Mouse (Mus musculus) liver, embryonic 11.5 days (tissue): ENCODE results near the gene Ptprn2. TPM values are rescaled to one million over a fixed set of nuclear protein-coding genes. Genes with fewer than 3 reads are reported as not detected.

Experiments used
- ATAC-seq: fragments of 200-750 bp; cut with Nextera tagmentation; replicated peaks from 2 replicates; pipeline ENCODE4 v1.8.0; 2017; ENCODE audit warnings: moderate number of reproducible peaks, mild to moderate bottlenecking, moderate TSS enrichment, moderate library complexity; ENCODE audit not compliant: low FRiP score
- DNase-seq: peaks from one replicate; pipeline ENCODE4 v3.0.0-alpha.2; 2017; ENCODE audit warnings: low spot score
- H3K27ac ChIP-seq: fragments of 300-500 bp; sonication (generic); 2 replicates; pipeline ENCODE4 v1.5.1; 2014; ENCODE audit warnings: mild to moderate bottlenecking, low read depth, low read length, control low read depth
- H3K27me3 ChIP-seq: fragments of 300-500 bp; sonication (generic); replicated peaks from 2 replicates; pipeline ENCODE4 v1.6.1; 2014; ENCODE audit warnings: low read length, mixed read lengths; ENCODE audit not compliant: control insufficient read depth, insufficient read depth
- H3K36me3 ChIP-seq: fragments of 300-500 bp; sonication (generic); 2 replicates; pipeline ENCODE4 v1.6.1; 2014; ENCODE audit warnings: mild to moderate bottlenecking, low read length, moderate library complexity, mixed read lengths; ENCODE audit not compliant: control insufficient read depth, insufficient read depth
- H3K4me1 ChIP-seq: fragments of 300-500 bp; sonication (generic); replicated peaks from 2 replicates; pipeline ENCODE4 v1.6.1; 2014; ENCODE audit warnings: low read length, mixed read lengths; ENCODE audit not compliant: control insufficient read depth, insufficient read depth
- H3K4me2 ChIP-seq: fragments of 300-500 bp; sonication (generic); 2 replicates; pipeline ENCODE4 v1.6.1; 2014; ENCODE audit warnings: mild to moderate bottlenecking, control low read depth, moderate library complexity
- H3K4me3 ChIP-seq: fragments of 300-500 bp; sonication (generic); 2 replicates; pipeline ENCODE4 v1.5.1; 2014; ENCODE audit warnings: low read depth, low read length, control low read depth
- H3K9ac ChIP-seq: fragments of 300-500 bp; sonication (generic); 2 replicates; pipeline ENCODE4 v1.6.1; 2014; ENCODE audit warnings: low read depth, low read length, control low read depth
- H3K9me3 ChIP-seq: fragments of 300-500 bp; sonication (generic); 2 replicates; pipeline ENCODE4 v1.6.1; 2016; ENCODE audit warnings: low read length, inconsistent platforms, mixed read lengths; ENCODE audit not compliant: control insufficient read depth
- WGBS: fragments of 180-500 bp; shearing (Covaris S2); extraction: QIAGEN DNeasy Blood & Tissue Kit; methylation state at CpG from one replicate; pipeline ENCODE4 v1.1.7; 2014; 5-methylcytosine and 5-hydroxymethylcytosine counted together
- polyA plus RNA-seq: library from polyadenylated mRNA; unstranded; fragments of >200 nt; fragmentation: Nextera tagmentation; extraction: Ambion mirVana; gene quantifications from 2 replicates; pipeline ENCODE4 v1.2.1, GENCODE M21; 2014

Ptprn2 gene
- polyA plus RNA-seq, 1 experiment from 2014 or later, result 0.11 TPM

GRCm38 (mm10) chr12:117291943-117292342 lies 806.4 kb downstream of the Ptprn2 start:
- ATAC-seq (no peak), DNase-seq (no peak)
- H3K9me3 ChIP-seq, result no peaks in the 10 kb centered on the region
- H3K4me3 ChIP-seq, result no peak overlapping the region
- no peak overlapping the region for H3K4me2 ChIP-seq
- H3K27me3 ChIP-seq, result no peaks in the 10 kb centered on the region
- no peaks in the 10 kb centered on the region for H3K36me3 ChIP-seq
- 69% methylated on average over 3 of the region's 3 CpGs for WGBS
- no peaks in the 10 kb centered on the region for H3K4me1 ChIP-seq
- no peak overlapping the region for H3K27ac ChIP-seq
- H3K9ac ChIP-seq, result no peak overlapping the region

- 50% methylated on average over 2 of the region's 2 CpGs for WGBS
- ATAC-seq (no peak), DNase-seq (no peak)
- Histone ChIP-seq H3K9ac (no peak overlapping the region), H3K36me3 (no peaks in the 10 kb centered on the region), H3K27ac (no peak overlapping the region), H3K9me3 (no peaks in the 10 kb centered on the region), H3K4me2 (no peak overlapping the region), H3K4me3 (no peak overlapping the region), H3K4me1 (no peaks in the 10 kb centered on the region), H3K27me3 (no peaks in the 10 kb centered on the region)
Measured at GRCm38 (mm10) chr12:117296792-117297191, 811.3 kb downstream of the Ptprn2 start.

GRCm38 (mm10) chr12:117299084-117299483 lies 813.6 kb downstream of the Ptprn2 start:
- Histone ChIP-seq H3K27me3 (no peaks in the 10 kb centered on the region), H3K4me3 (no peak overlapping the region), H3K27ac (no peak overlapping the region), H3K9ac (no peak overlapping the region), H3K36me3 (no peaks in the 10 kb centered on the region), H3K4me1 (no peaks in the 10 kb centered on the region), H3K9me3 (no peaks in the 10 kb centered on the region), H3K4me2 (no peak overlapping the region)
- 63% methylated on average over 3 of the region's 3 CpGs for WGBS
- ATAC-seq, result no peak
- DNase-seq, result no peak

GRCm38 (mm10) chr12:117304751-117305624 lies 819.5 kb downstream of the Ptprn2 start:
- no peaks in the 10 kb centered on the region for H3K27me3 ChIP-seq
- no peaks in the 10 kb centered on the region for H3K9me3 ChIP-seq
- no peak overlapping the region for H3K4me2 ChIP-seq
- no peak overlapping the region for H3K4me3 ChIP-seq
- H3K36me3 ChIP-seq, result no peaks in the 10 kb centered on the region
- H3K4me1 ChIP-seq, result no peaks in the 10 kb centered on the region
- H3K9ac ChIP-seq, result no peak overlapping the region
- H3K27ac ChIP-seq, result no peak overlapping the region
- ATAC-seq, result no peak
- WGBS, result 84% methylated on average over 17 of the region's 17 CpGs
- DNase-seq, result no peak

- 80% methylated on average over 5 of the region's 5 CpGs for WGBS
Measured at GRCm38 (mm10) chr12:117305625-117306105, 820.1 kb downstream of the Ptprn2 start.

GRCm38 (mm10) chr12:117312079-117312478 lies 826.6 kb downstream of the Ptprn2 start:
- no peaks in the 10 kb centered on the region for H3K36me3 ChIP-seq
- H3K27me3 ChIP-seq, result no peaks in the 10 kb centered on the region
- H3K4me2 ChIP-seq, result no peak overlapping the region
- H3K9me3 ChIP-seq, result no peaks in the 10 kb centered on the region
- H3K27ac ChIP-seq, result no peak overlapping the region
- 75% methylated on average over 6 of the region's 6 CpGs for WGBS
- ATAC-seq (no peak), DNase-seq (no peak)
- H3K4me1 ChIP-seq, result no peaks in the 10 kb centered on the region
- H3K9ac ChIP-seq, result no peak overlapping the region
- no peak overlapping the region for H3K4me3 ChIP-seq

More at GRCm38 (mm10) chr12:117305625-117306105, 820.1 kb downstream of the Ptprn2 start:
- Histone ChIP-seq H3K4me1 (no peaks in the 10 kb centered on the region), H3K4me2 (no peak overlapping the region), H3K36me3 (no peaks in the 10 kb centered on the region), H3K9ac (no peak overlapping the region), H3K4me3 (no peak overlapping the region), H3K27ac (no peak overlapping the region), H3K9me3 (no peaks in the 10 kb centered on the region), H3K27me3 (no peaks in the 10 kb centered on the region)
- DNase-seq (no peak), ATAC-seq (no peak)

GRCm38 (mm10) chr12:117314987-117315386 lies 829.5 kb downstream of the Ptprn2 start:
- DNase-seq (no peak), ATAC-seq (no peak)
- Histone ChIP-seq H3K4me1 (no peaks in the 10 kb centered on the region), H3K4me2 (no peak overlapping the region), H3K9me3 (no peaks in the 10 kb centered on the region), H3K9ac (no peak overlapping the region), H3K36me3 (no peaks in the 10 kb centered on the region), H3K27ac (no peak overlapping the region), H3K4me3 (no peak overlapping the region), H3K27me3 (no peaks in the 10 kb centered on the region)
- WGBS, result 60% methylated on average over 2 of the region's 2 CpGs

GRCm38 (mm10) chr12:117315661-117316060 lies 830.1 kb downstream of the Ptprn2 start:
- Histone ChIP-seq H3K9me3 (no peaks in the 10 kb centered on the region), H3K27me3 (no peaks in the 10 kb centered on the region), H3K4me2 (no peak overlapping the region), H3K9ac (no peak overlapping the region), H3K36me3 (no peaks in the 10 kb centered on the region), H3K4me1 (no peaks in the 10 kb centered on the region), H3K4me3 (no peak overlapping the region), H3K27ac (no peak overlapping the region)
- ATAC-seq, result no peak
- DNase-seq, result no peak
- WGBS, result 70% methylated on average over 3 of the region's 3 CpGs

GRCm38 (mm10) chr12:117318229-117318628 lies 832.7 kb downstream of the Ptprn2 start:
- ATAC-seq (no peak), DNase-seq (no peak)
- no peak overlapping the region for H3K4me2 ChIP-seq
- no peak overlapping the region for H3K4me3 ChIP-seq
- H3K27ac ChIP-seq, result no peak overlapping the region
- no peaks in the 10 kb centered on the region for H3K9me3 ChIP-seq
- H3K36me3 ChIP-seq, result no peaks in the 10 kb centered on the region
- H3K27me3 ChIP-seq, result no peaks in the 10 kb centered on the region
- no peak overlapping the region for H3K9ac ChIP-seq
- H3K4me1 ChIP-seq, result no peaks in the 10 kb centered on the region
- WGBS, result 80% methylated on average over 3 of the region's 3 CpGs
